Comparison of ENCODE assay signal across 9 mouse cellular contexts in genomic region chr2:130450434-130450796, GRCm38 (mm10). TPM values are rescaled to one million over a fixed set of nuclear protein-coding genes. Genes with fewer than 3 reads are reported as not detected.
DNase-seq lines count a peak whose midpoint lies in the region; ATAC-seq and TF ChIP-seq lines count a peak whose summit lies in the region.
"Had no signal": no experiment of that assay in that cellular context is flagged by ENCODE, and none has a peak within 500 bp of the region (broad histone marks: within the 10 kb centered on the region; RNA-seq: fewer than 3 reads in every experiment).

No protein-coding gene starts in this region.

- peak overlapping the region; percentile 88 for H3K9ac ChIP-seq in intestine, embryonic 16.5 days (ENCODE audit: low read depth, low read length)
- H3K9ac ChIP-seq in limb, embryonic 11.5 days (ENCODE audit: low read length) = peak overlapping the region; percentile 84

- DNase-seq in layer of hippocampus, adult 11-12 months (ENCODE audit: low spot score) = peak; percentile 69
- no peak for DNase-seq in layer of hippocampus, adult 9-10 months (ENCODE audit: low spot score)
- peak; percentile 78 to 79 for DNase-seq in cerebellum, postnatal 10 days
- peak; percentile 75 for DNase-seq in gastrocnemius, postnatal 14 days
- no peak for DNase-seq in limb, embryonic 11.5 days (ENCODE audit: low spot score)
- no peak for DNase-seq in midbrain, embryonic 10.5 days (ENCODE audit: low spot score)
- DNase-seq in spleen, adult 2 months (ENCODE audit: low read depth in 1 of 2, low spot score in 2 of 2) = peak in 1 of 2 experiments; percentile 58

- TF ChIP-seq CTCF in spleen, adult 2 months (IDR thresholded peaks at IDR 0.05; ENCODE audit: extremely low read depth, insufficient read depth, insufficient read length, insufficient replicate concordance) = no peak

- no peaks in the 10 kb centered on the region for H3K36me3 ChIP-seq in intestine, embryonic 16.5 days (ENCODE audit: control insufficient read depth, insufficient read depth, low read length)
- no peaks in the 10 kb centered on the region for H3K36me3 ChIP-seq in limb, embryonic 11.5 days (ENCODE audit: control insufficient read depth, insufficient read depth, low read length)
- 0 out of 2 replicates have a peak, but pooled peaks cover 3% of the 10 kb centered on the region for H3K36me3 ChIP-seq in midbrain, embryonic 10.5 days
- H3K36me3 ChIP-seq in spleen, adult 2 months (ENCODE audit: control insufficient read depth, insufficient read depth, low read length) = no peaks in the 10 kb centered on the region

- peak overlapping the region; percentile 78 for H3K4me2 ChIP-seq in intestine, embryonic 16.5 days (ENCODE audit: low read depth, low read length)
- peak overlapping the region; percentile 74 for H3K4me2 ChIP-seq in limb, embryonic 11.5 days (ENCODE audit: low read depth, severe bottlenecking)

- under 1% methylated on average over 47 of the region's 47 CpGs for whole genome bisulfite sequencing in intestine, embryonic 16.5 days
- WGBS in limb, embryonic 11.5 days = under 1% methylated on average over 40 of the region's 47 CpGs
- WGBS in midbrain, embryonic 10.5 days = under 1% methylated on average over 47 of the region's 47 CpGs
- 1% methylated on average over 43 of the region's 47 CpGs for WGBS in spleen, adult 2 months

- no peaks in the 10 kb centered on the region for H3K9me3 ChIP-seq in intestine, embryonic 16.5 days (ENCODE audit: control insufficient read depth, low read length)
- H3K9me3 ChIP-seq in limb, embryonic 11.5 days (ENCODE audit: control insufficient read depth, low read length) = no peaks in the 10 kb centered on the region
- H3K9me3 ChIP-seq in midbrain, embryonic 10.5 days (replicated peaks) = no peaks in the 10 kb centered on the region

- H3K27ac ChIP-seq in intestine, embryonic 16.5 days (ENCODE audit: low read length) = peak overlapping the region; percentile 78
- H3K27ac ChIP-seq in limb, embryonic 11.5 days (replicated peaks; ENCODE audit: low read depth, low read length) = peak overlapping the region; percentile 53; the same call in 1 of the 2 replicates
- peak overlapping the region; percentile 93 for H3K27ac ChIP-seq in midbrain, embryonic 10.5 days (replicated peaks)
- peak overlapping the region; percentile 94 for H3K27ac ChIP-seq in spleen, adult 2 months (ENCODE audit: insufficient read depth, low read length)

- intact Hi-C loops in gastrocnemius, postnatal 14 days (cut with DNase I; ENCODE audit: low total_unique reads) = no loop called here

- ATAC-seq in intestine, embryonic 16.5 days = peak; percentile 93
- peak; percentile 82 for ATAC-seq in limb, embryonic 11.5 days (ENCODE audit: insufficient number of reproducible peaks, low FRiP score, low TSS enrichment, low read depth)

- peaks cover 17% of the 10 kb centered on the region for H3K4me1 ChIP-seq in intestine, embryonic 16.5 days (ENCODE audit: control insufficient read depth, insufficient read depth, low read length)
- peaks cover 8% of the 10 kb centered on the region for H3K4me1 ChIP-seq in limb, embryonic 11.5 days (ENCODE audit: control insufficient read depth, insufficient read depth, low read length)
- H3K4me1 ChIP-seq in midbrain, embryonic 10.5 days = peaks cover 36% of the 10 kb centered on the region
- no peaks in the 10 kb centered on the region; the same call in 1 of the 2 replicates for H3K4me1 ChIP-seq in spleen, adult 2 months (ENCODE audit: control insufficient read depth, insufficient read depth, insufficient read length)

- no peaks in the 10 kb centered on the region for H3K27me3 ChIP-seq in intestine, embryonic 16.5 days (replicated peaks; ENCODE audit: control insufficient read depth, insufficient read depth, low read length)
- H3K27me3 ChIP-seq in limb, embryonic 11.5 days (ENCODE audit: control insufficient read depth, insufficient read depth, low read length) = no peaks in the 10 kb centered on the region
- peaks cover 27% of the 10 kb centered on the region for H3K27me3 ChIP-seq in midbrain, embryonic 10.5 days (ENCODE audit: low read depth, poor library complexity, severe bottlenecking)
- H3K27me3 ChIP-seq in spleen, adult 2 months (ENCODE audit: control insufficient read depth, insufficient read depth, low read length) = no peaks in the 10 kb centered on the region

- no peak for TF ChIP-seq POLR2A in spleen, adult 2 months (IDR thresholded peaks at IDR 0.05; ENCODE audit: low read depth, low read length)

- H3K4me3 ChIP-seq in intestine, embryonic 16.5 days (ENCODE audit: low read length) = peak overlapping the region; percentile 87
- peak overlapping the region; percentile 88 for H3K4me3 ChIP-seq in limb, embryonic 11.5 days (ENCODE audit: low read depth, low read length)
- peak overlapping the region; percentile 96 for H3K4me3 ChIP-seq in midbrain, embryonic 10.5 days
- H3K4me3 ChIP-seq in spleen, adult 2 months (ENCODE audit: extremely low read depth, insufficient read depth, insufficient read length) = peak overlapping the region; percentile 95

RNA-seq across cellular contexts. Expression of gene Ptpra, which starts 0.3 kb away (rescaled TPM):
- 10 to 100 TPM; 28.6 to 33.0 TPM for total RNA-seq in gastrocnemius, postnatal 14 days (2021)
- polyA plus RNA-seq in intestine, embryonic 16.5 days (2015; fragmentation: Nextera tagmentation; extraction: Ambion mirVana) = 29.0 and 53.6 TPM in 2 replicates
- polyA plus RNA-seq in limb, embryonic 11.5 days (2014; fragmentation: Nextera tagmentation; extraction: Ambion mirVana) = 88.6 and 98.5 TPM in 2 replicates
- polyA plus RNA-seq in midbrain, embryonic 10.5 days (2016; fragmentation: Nextera tagmentation; extraction: Ambion mirVana) = 88.2 and 91.8 TPM in 2 replicates
- 31.9 and 37.4 TPM in 2 replicates for polyA plus RNA-seq in spleen, adult 2 months (2012; rRNA removed)

RNA-seq across cellular contexts. Expression of gene Pced1a, which starts 25.9 kb away (rescaled TPM):
- 1 to 10 TPM; 3.2 to 4.5 TPM for total RNA-seq in gastrocnemius, postnatal 14 days (2021)
- 10.7 and 13.2 TPM in 2 replicates for polyA plus RNA-seq in intestine, embryonic 16.5 days (2015; fragmentation: Nextera tagmentation; extraction: Ambion mirVana)
- polyA plus RNA-seq in limb, embryonic 11.5 days (2014; fragmentation: Nextera tagmentation; extraction: Ambion mirVana) = 10.9 and 11.4 TPM in 2 replicates
- 13.9 and 14.4 TPM in 2 replicates for polyA plus RNA-seq in midbrain, embryonic 10.5 days (2016; fragmentation: Nextera tagmentation; extraction: Ambion mirVana)
- 33.2 and 35.3 TPM in 2 replicates for polyA plus RNA-seq in spleen, adult 2 months (2012; rRNA removed)

RNA-seq across cellular contexts. Expression of gene Vps16, which starts 26.3 kb away (rescaled TPM):
- 10 to 100 TPM; 17.2 to 17.3 TPM for total RNA-seq in gastrocnemius, postnatal 14 days (2021)
- polyA plus RNA-seq in intestine, embryonic 16.5 days (2015; fragmentation: Nextera tagmentation; extraction: Ambion mirVana) = 75.0 and 81.5 TPM in 2 replicates
- 79.8 and 89.2 TPM in 2 replicates for polyA plus RNA-seq in limb, embryonic 11.5 days (2014; fragmentation: Nextera tagmentation; extraction: Ambion mirVana)
- polyA plus RNA-seq in midbrain, embryonic 10.5 days (2016; fragmentation: Nextera tagmentation; extraction: Ambion mirVana) = 117 and 126 TPM in 2 replicates
- polyA plus RNA-seq in spleen, adult 2 months (2012; rRNA removed) = 84.8 and 97.5 TPM in 2 replicates

RNA-seq across cellular contexts. Expression of gene Tmem239, which starts 44.1 kb away (rescaled TPM):
- total RNA-seq in gastrocnemius, postnatal 14 days (2021) = not detected
- polyA plus RNA-seq in intestine, embryonic 16.5 days (2015; fragmentation: Nextera tagmentation; extraction: Ambion mirVana) = not detected in 2 replicates
- polyA plus RNA-seq in limb, embryonic 11.5 days (2014; fragmentation: Nextera tagmentation; extraction: Ambion mirVana) = 0.11 TPM in 1 of 2 replicates, not detected in the other
- 0.12 TPM in 1 of 2 replicates, not detected in the other for polyA plus RNA-seq in midbrain, embryonic 10.5 days (2016; fragmentation: Nextera tagmentation; extraction: Ambion mirVana)
- polyA plus RNA-seq in spleen, adult 2 months (2012; rRNA removed) = not detected in 2 replicates
- polyA plus RNA-seq: large intestine, adult 2 months had no signal

RNA-seq across cellular contexts. Expression of gene 1700020A23Rik, which starts 45.4 kb away (rescaled TPM):
- total RNA-seq in gastrocnemius, postnatal 14 days (2021) = not detected
- polyA plus RNA-seq in intestine, embryonic 16.5 days (2015; fragmentation: Nextera tagmentation; extraction: Ambion mirVana) = 0.32 TPM in 1 of 2 replicates, not detected in the other
- not detected in 2 replicates for polyA plus RNA-seq in limb, embryonic 11.5 days (2014; fragmentation: Nextera tagmentation; extraction: Ambion mirVana)
- polyA plus RNA-seq in midbrain, embryonic 10.5 days (2016; fragmentation: Nextera tagmentation; extraction: Ambion mirVana) = 0.40 TPM in 1 of 2 replicates, not detected in the other
- not detected in 2 replicates for polyA plus RNA-seq in spleen, adult 2 months (2012; rRNA removed)
- polyA plus RNA-seq: large intestine, adult 2 months had no signal

Comparison
In these comparisons a context has a peak if more than half of its experiments do, and no peak if none do; other contexts are left out.
1. DNase-seq: peak in layer of hippocampus, adult 11-12 months (single experiment), cerebellum, postnatal 10 days (2 of 2) and gastrocnemius, postnatal 14 days (single experiment); none in layer of hippocampus, adult 9-10 months (single experiment), limb, embryonic 11.5 days (single experiment) and midbrain, embryonic 10.5 days (single experiment).
2. Peak in every context shown above with its lines, with median percentiles within 50 percentile points of each other: H3K27ac ChIP-seq and H3K4me3 ChIP-seq.